Mouse (Mus musculus) cerebellum, adult 2 months (tissue): ENCODE results near the gene Fam222b. TPM values are rescaled to one million over a fixed set of nuclear protein-coding genes. Genes with fewer than 3 reads are reported as not detected.

Source experiments
- DNase-seq, 2 experiments: peaks; one replicate each; pipeline ENCODE4 v3.0.0; 2021
- H3K27ac ChIP-seq: fragments of 200-500 bp; 2 replicates; pipeline ENCODE4 v1.5.1; 2012; ENCODE audit warnings: low read length, control low read depth, inconsistent platforms; ENCODE audit not compliant: insufficient read depth
- H3K27me3 ChIP-seq: fragments of 200-500 bp; 2 replicates; pipeline ENCODE4 v1.6.1; 2012; ENCODE audit warnings: inconsistent platforms, mild to moderate bottlenecking, low read length, moderate library complexity; ENCODE audit not compliant: control insufficient read depth, insufficient read depth
- H3K4me1 ChIP-seq: fragments of 200-500 bp; 2 replicates; pipeline ENCODE4 v1.6.1; 2011; ENCODE audit warnings: low read length; ENCODE audit not compliant: control insufficient read depth, insufficient read depth
- H3K4me3 ChIP-seq: fragments of 200-500 bp; replicated peaks from 2 replicates; pipeline ENCODE3; 2011; ENCODE audit warnings: mild to moderate bottlenecking, low read depth, low read length, control low read depth; ENCODE audit not compliant: insufficient read depth
- CTCF ChIP-seq: fragments of 200-500 bp; IDR thresholded peaks from 2 replicates; pipeline ENCODE4 v1.5.1; 2011; ENCODE audit warnings: low read depth, mild to moderate bottlenecking, control low read depth, low read length, moderate library complexity, borderline replicate concordance; ENCODE audit not compliant: insufficient read depth
- POLR2A ChIP-seq: fragments of 200-500 bp; IDR thresholded peaks from 2 replicates; pipeline ENCODE4 v1.6.1; 2011; ENCODE audit warnings: low read length, control low read depth, borderline replicate concordance; ENCODE audit not compliant: insufficient read depth
- WGBS: fragments of 180-500 bp; shearing (Covaris S2); methylation state at CpG from one replicate; pipeline ENCODE4 v1.1.7; 2018; 5-methylcytosine and 5-hydroxymethylcytosine counted together
- polyA plus RNA-seq: library from polyadenylated mRNA; depleted of rRNA; stranded (reverse); fragments of >200 nt; gene quantifications from 2 replicates; pipeline ENCODE4 v1.2.3, GENCODE M21; 2012

Gene Fam222b
- polyA plus RNA-seq, 1 experiment = 23.5 TPM

- Histone ChIP-seq H3K4me3 (no peak overlapping the region), H3K27me3 (no peaks in the 10 kb centered on the region), H3K27ac (no peak overlapping the region), H3K4me1 (peaks cover 2% of the 10 kb centered on the region)
- no peak for TF ChIP-seq CTCF
- no peak for TF ChIP-seq POLR2A
- no peak for DNase-seq
- WGBS = 82% methylated on average over 5 of the region's 5 CpGs
These were observed 51.7 kb downstream of the Fam222b start for GRCm38 (mm10) chr11:78146168-78146567.

GRCm38 (mm10) chr11:78146707-78147543 is 52.5 kb downstream of the Fam222b start:
- Histone ChIP-seq H3K4me1 (peaks cover 2% of the 10 kb centered on the region), H3K27ac (no peak overlapping the region), H3K4me3 (no peak overlapping the region), H3K27me3 (no peaks in the 10 kb centered on the region)
- WGBS = 85% methylated on average over 6 of the region's 6 CpGs
- DNase-seq = no peak
- TF ChIP-seq CTCF (no peak), POLR2A (no peak)

- DNase-seq = no peak
- WGBS = 53% methylated on average over 1 of the region's 1 CpGs
- TF ChIP-seq POLR2A (no peak), CTCF (peak; percentile 41; the same call in 1 of the 2 replicates)
- peaks cover 7% of the 10 kb centered on the region for H3K4me1 ChIP-seq
- H3K27ac ChIP-seq = no peak overlapping the region
- no peaks in the 10 kb centered on the region for H3K27me3 ChIP-seq
- H3K4me3 ChIP-seq = no peak overlapping the region
These were observed 56.7 kb downstream of the Fam222b start for GRCm38 (mm10) chr11:78151161-78151560.

GRCm38 (mm10) chr11:78152299-78153231 is 58.1 kb downstream of the Fam222b start:
- 11% methylated on average over 9 of the region's 9 CpGs for WGBS
- Histone ChIP-seq H3K4me1 (peaks cover 7% of the 10 kb centered on the region), H3K4me3 (no peak overlapping the region), H3K27me3 (no peaks in the 10 kb centered on the region), H3K27ac (no peak overlapping the region)
- peak; percentile 84 to 91 for DNase-seq
- TF ChIP-seq POLR2A = no peak
- no peak for TF ChIP-seq CTCF

GRCm38 (mm10) chr11:78153778-78154177 is 59.3 kb downstream of the Fam222b start:
- WGBS = 59% methylated on average over 13 of the region's 13 CpGs
- Histone ChIP-seq H3K27me3 (no peaks in the 10 kb centered on the region), H3K4me1 (peaks cover 7% of the 10 kb centered on the region), H3K27ac (no peak overlapping the region), H3K4me3 (no peak overlapping the region)
- TF ChIP-seq POLR2A = no peak
- DNase-seq = peak in 1 of 2 experiments; percentile 20

- TF ChIP-seq CTCF = no peak
- TF ChIP-seq POLR2A = no peak
- Histone ChIP-seq H3K4me3 (no peak overlapping the region), H3K27ac (no peak overlapping the region), H3K27me3 (no peaks in the 10 kb centered on the region), H3K4me1 (peaks cover 7% of the 10 kb centered on the region)
- 51% methylated on average over 5 of the region's 5 CpGs for WGBS
- DNase-seq = peak in 1 of 2 experiments; percentile 56
These were observed 61.2 kb downstream of the Fam222b start for GRCm38 (mm10) chr11:78155674-78156073.

GRCm38 (mm10) chr11:78156156-78156699 is 61.8 kb downstream of the Fam222b start:
- Histone ChIP-seq H3K4me3 (no peak overlapping the region), H3K27ac (no peak overlapping the region), H3K27me3 (no peaks in the 10 kb centered on the region), H3K4me1 (peaks cover 7% of the 10 kb centered on the region)
- 87% methylated on average over 6 of the region's 6 CpGs for WGBS
- TF ChIP-seq CTCF = no peak
- TF ChIP-seq POLR2A = no peak
- no peak for DNase-seq
